Mouse (Mus musculus) v-Abl transformed pro-B cells (cell line): ENCODE results near the gene Gast.

Experiments
- in situ Hi-C, 2 experiments: fragments of 400-800 bp; cut with MboI; formaldehyde crosslinking; loops; one replicate each; pipeline ENCODE4 v1.15.1; 2025; ENCODE audit not compliant: unreplicated experiment in 2 of 2

Gast gene

DNA sequence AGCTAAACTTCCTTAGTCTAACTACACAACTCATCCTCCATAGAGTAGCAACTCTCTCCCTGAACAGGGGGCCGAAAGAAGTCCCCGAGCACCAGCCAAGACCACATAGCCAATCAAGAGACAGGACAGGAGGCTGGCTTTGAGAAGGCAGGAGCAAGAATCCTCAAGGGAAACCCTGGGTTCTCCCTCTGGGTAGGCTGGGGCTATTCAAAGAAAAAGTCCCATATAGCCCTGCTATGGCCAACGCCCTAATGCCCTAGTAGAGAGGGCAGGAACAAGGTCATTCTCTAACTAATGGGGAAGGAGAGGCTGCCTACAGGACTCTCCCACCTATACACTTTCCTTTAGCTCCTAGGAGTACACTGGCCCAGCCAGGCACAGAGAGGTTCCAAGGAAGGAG, 50.8 kb downstream of the Gast start:
- in situ Hi-C loops: no loop called here

DNA sequence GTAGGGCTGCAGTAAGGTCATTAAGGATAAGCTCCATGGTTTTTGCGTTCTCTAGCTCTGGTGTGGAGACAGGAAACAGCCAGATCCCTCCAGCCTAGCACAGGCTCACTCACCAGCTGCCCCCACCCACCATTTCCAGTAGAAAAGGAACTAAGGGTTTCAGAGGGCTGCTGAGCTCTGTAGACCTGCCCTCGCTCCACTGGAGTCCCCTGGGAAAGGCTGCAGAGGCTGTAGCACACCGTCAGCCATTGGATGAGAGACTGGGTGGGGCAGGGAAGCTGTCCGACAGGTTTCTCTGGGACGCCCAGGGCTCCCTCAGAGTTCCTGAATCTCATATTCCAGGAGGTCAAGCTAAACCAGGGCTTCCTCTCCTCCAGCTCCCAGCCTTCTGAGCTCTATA, 52.4 kb downstream of the Gast start:
- in situ Hi-C loops: no loop called here
